ENCODE assay signal across 8 mouse cellular contexts in genomic region chr9:82974962-82975341, GRCm38 (mm10). TPM values are rescaled to one million over a fixed set of nuclear protein-coding genes. Genes with fewer than 3 reads are reported as not detected.
A peak's percentile ranks its signal among the peaks of the same experiment; 100 is the strongest.
DNase-seq lines count a peak whose midpoint lies in the region; ATAC-seq and TF ChIP-seq lines count a peak whose summit lies in the region.

No protein-coding gene starts in this region.

- H3K4me2 ChIP-seq in forebrain, embryonic 16.5 days (ENCODE audit: low read length), result no peak overlapping the region
- peak overlapping the region; percentile 76 for H3K4me2 ChIP-seq in liver, postnatal 0 days (ENCODE audit: low read depth, low read length)

- WGBS in heart, embryonic 10.5 days, result 1% methylated on average over 61 of the region's 61 CpGs
- WGBS in forebrain, embryonic 16.5 days, result 1% methylated on average over 33 of the region's 61 CpGs
- under 1% methylated on average over 34 of the region's 61 CpGs for WGBS in liver, postnatal 0 days (ENCODE audit: insufficient replicate concordance)

- no peak for TF ChIP-seq CTCF in E14TG2a.4 (conservative IDR thresholded peaks at IDR 0.05; ENCODE audit: low read length)
- TF ChIP-seq CTCF in liver, postnatal 0 days (IDR thresholded peaks at IDR 0.05; ENCODE audit: low read depth), result no peak

- no peak for DNase-seq in heart, embryonic 10.5 days (ENCODE audit: low spot score)
- no peak for DNase-seq in heart, adult 11 months
- DNase-seq in liver, postnatal 0 days, result no peak
- no peak for DNase-seq in layer of hippocampus, adult 18-20 months (ENCODE audit: low spot score in 2 of 2)
- DNase-seq in testis, postnatal 10 days (ENCODE audit: low spot score), result no peak
- DNase-seq in embryo, embryonic 10 days (ENCODE audit: low spot score), result no peak

- H3K4me3 ChIP-seq in heart, embryonic 10.5 days, result peak overlapping the region; percentile 86
- H3K4me3 ChIP-seq in E14TG2a.4 (replicated peaks; ENCODE audit: low read length), result peak overlapping the region; percentile 89
- H3K4me3 ChIP-seq in forebrain, embryonic 16.5 days (replicated peaks; ENCODE audit: low read length), result peak overlapping the region; percentile 94
- H3K4me3 ChIP-seq in liver, postnatal 0 days (ENCODE audit: low read depth, low read length), result peak overlapping the region; percentile 89

- peak overlapping the region; percentile 99 for H3K9ac ChIP-seq in forebrain, embryonic 16.5 days (replicated peaks; ENCODE audit: low read depth, low read length)
- peak overlapping the region; percentile 86 for H3K9ac ChIP-seq in liver, postnatal 0 days (replicated peaks)

- no peaks in the 10 kb centered on the region for H3K36me3 ChIP-seq in heart, embryonic 10.5 days
- peaks cover 13% of the 10 kb centered on the region for H3K36me3 ChIP-seq in E14TG2a.4 (ENCODE audit: insufficient read depth, low read length)
- no peaks in the 10 kb centered on the region for H3K36me3 ChIP-seq in forebrain, embryonic 16.5 days (ENCODE audit: control insufficient read depth, insufficient read depth)
- H3K36me3 ChIP-seq in liver, postnatal 0 days (replicated peaks; ENCODE audit: insufficient read depth, low read length), result peaks cover 2% of the 10 kb centered on the region; the same call in 1 of the 2 replicates

- peak; percentile 13 for ATAC-seq in forebrain, embryonic 16.5 days
- ATAC-seq in liver, postnatal 0 days, result peak; percentile 41

- H3K27ac ChIP-seq in heart, embryonic 10.5 days, result peak overlapping the region; percentile 100
- peak overlapping the region; percentile 100 for H3K27ac ChIP-seq in forebrain, embryonic 16.5 days (ENCODE audit: low read length)
- peak overlapping the region; percentile 99 for H3K27ac ChIP-seq in liver, postnatal 0 days (ENCODE audit: low read depth)

- no peak for TF ChIP-seq EP300 in liver, postnatal 0 days (IDR thresholded peaks at IDR 0.05; ENCODE audit: low read depth)

- no peaks in the 10 kb centered on the region for H3K27me3 ChIP-seq in heart, embryonic 10.5 days (ENCODE audit: insufficient read depth, poor library complexity, severe bottlenecking)
- no peaks in the 10 kb centered on the region for H3K27me3 ChIP-seq in E14TG2a.4 (ENCODE audit: insufficient read depth, low read length)
- H3K27me3 ChIP-seq in forebrain, embryonic 16.5 days (replicated peaks; ENCODE audit: control insufficient read depth, insufficient read depth, low read length), result no peaks in the 10 kb centered on the region
- no peaks in the 10 kb centered on the region for H3K27me3 ChIP-seq in liver, postnatal 0 days (ENCODE audit: insufficient read depth, low read length)

- H3K4me1 ChIP-seq in heart, embryonic 10.5 days, result no peaks in the 10 kb centered on the region
- peaks cover 44% of the 10 kb centered on the region for H3K4me1 ChIP-seq in E14TG2a.4 (replicated peaks; ENCODE audit: low read depth, low read length)
- H3K4me1 ChIP-seq in forebrain, embryonic 16.5 days (replicated peaks; ENCODE audit: control insufficient read depth, insufficient read depth, low read length), result peaks cover 20% of the 10 kb centered on the region
- H3K4me1 ChIP-seq in liver, postnatal 0 days (ENCODE audit: insufficient read depth), result peaks cover 8% of the 10 kb centered on the region

- no peaks in the 10 kb centered on the region for H3K9me3 ChIP-seq in heart, embryonic 10.5 days
- no peaks in the 10 kb centered on the region for H3K9me3 ChIP-seq in E14TG2a.4 (ENCODE audit: low read length)
- H3K9me3 ChIP-seq in forebrain, embryonic 16.5 days (ENCODE audit: control insufficient read depth, low read length), result no peaks in the 10 kb centered on the region
- no peaks in the 10 kb centered on the region for H3K9me3 ChIP-seq in liver, postnatal 0 days (ENCODE audit: low read length)

RNA-seq across cellular contexts. Expression of gene Phip, which starts 0.4 kb away (rescaled TPM):
- 60.0 and 70.3 TPM in 2 replicates for polyA plus RNA-seq in heart, embryonic 10.5 days (2016; fragmentation: Nextera tagmentation; extraction: Ambion mirVana)
- polyA plus RNA-seq in forebrain, embryonic 16.5 days (2015; fragmentation: Nextera tagmentation; extraction: Ambion mirVana), result 139 and 143 TPM in 2 replicates
- 15.1 and 15.4 TPM in 2 replicates for polyA plus RNA-seq in liver, postnatal 0 days (2015; fragmentation: Nextera tagmentation; extraction: Ambion mirVana)
- total RNA-seq in layer of hippocampus, adult 18-20 months (2021), result 10 to 100 TPM; 72.6 to 73.4 TPM
